Mouse (Mus musculus) CH12.LX (cell line): ENCODE measurements around the gene Gm49486. TPM values are rescaled to one million over a fixed set of nuclear protein-coding genes. Genes with fewer than 3 reads are reported as not detected.

Source experiments
- DNase-seq: peaks from one replicate; pipeline ENCODE4 v3.0.0-alpha.2; 2013; ENCODE audit errors: extremely low read depth
- H3K27ac ChIP-seq: 2 replicates; pipeline ENCODE4 v1.5.1; 2012; ENCODE audit warnings: low read depth, mild to moderate bottlenecking, control low read depth, moderate library complexity; ENCODE audit not compliant: insufficient read depth
- H3K27me3 ChIP-seq: replicated peaks from 2 replicates; pipeline ENCODE3; 2012; ENCODE audit warnings: inconsistent platforms
- H3K36me3 ChIP-seq, 2 experiments: replicated peaks in 1 of 2; 2 replicates each; pipeline versions ENCODE3 to v1.6.1; 2012; ENCODE audit warnings: inconsistent platforms in 1 of 2, low read length in 1 of 2, mild to moderate bottlenecking in 1 of 2, mixed read lengths in 1 of 2, moderate library complexity in 1 of 2; ENCODE audit not compliant: control insufficient read depth in 1 of 2, insufficient read depth in 1 of 2
- H3K4me1 ChIP-seq, 2 experiments: 2 replicates each; pipeline ENCODE4 v1.6.1; 2012; ENCODE audit warnings: inconsistent platforms in 1 of 2, moderate library complexity in 1 of 2; ENCODE audit not compliant: insufficient read depth in 2 of 2, control insufficient read depth in 1 of 2
- H3K4me2 ChIP-seq: 2 replicates; pipeline ENCODE4 v1.6.1; 2012; ENCODE audit warnings: low read depth, mild to moderate bottlenecking, control low read depth; ENCODE audit not compliant: poor library complexity, insufficient read depth, severe bottlenecking
- H3K4me3 ChIP-seq, 3 experiments: fragments of 150-350 bp in 1 of 3; sonication (generic) in 1 of 3; replicated peaks in 1 of 3; 2 replicates each; pipeline versions ENCODE3 to v1.5.1; 2011 to 2012; ENCODE audit warnings: low read depth in 2 of 3, low read length in 2 of 3, mild to moderate bottlenecking in 2 of 3, moderate library complexity in 2 of 3, control low read depth in 1 of 3, improper control_type of control experiment in 1 of 3, inconsistent platforms in 1 of 3, mixed read lengths in 1 of 3; ENCODE audit not compliant: poor library complexity in 1 of 3
- H3K79me2 ChIP-seq: replicated peaks from 2 replicates; pipeline ENCODE4 v1.6.1; 2012; ENCODE audit warnings: mild to moderate bottlenecking, moderate library complexity; ENCODE audit not compliant: control insufficient read depth, poor library complexity, insufficient read depth, severe bottlenecking; ENCODE audit errors: extremely low read depth
- H3K9ac ChIP-seq: 2 replicates; pipeline ENCODE4 v1.6.1; 2012; ENCODE audit warnings: low read depth, mild to moderate bottlenecking, control low read depth, moderate library complexity; ENCODE audit not compliant: insufficient read depth
- H3K9me3 ChIP-seq: replicated peaks from 2 replicates; pipeline ENCODE3; 2012; ENCODE audit warnings: low read length, inconsistent platforms, mixed read lengths
- BHLHE40 ChIP-seq: IDR thresholded peaks from 2 replicates; pipeline ENCODE4 v1.6.1; 2011; ENCODE audit warnings: mild to moderate bottlenecking, low read depth, low read length, improper control_type of control experiment
- CTCF ChIP-seq, 2 experiments: IDR thresholded peaks in 1 of 2; conservative IDR thresholded peaks in 1 of 2; 2 replicates each; pipeline ENCODE4 v1.5.1; 2011 to 2012; ENCODE audit warnings: low read depth in 2 of 2, low read length in 2 of 2, improper control_type of control experiment in 1 of 2, inconsistent platforms in 1 of 2, mild to moderate bottlenecking in 1 of 2, moderate library complexity in 1 of 2
- ELF1 ChIP-seq: IDR thresholded peaks from 2 replicates; pipeline ENCODE4 v1.6.1; 2014; ENCODE audit warnings: low read depth, mild to moderate bottlenecking, inconsistent platforms, low read length, improper control_type of control experiment
- EP300 ChIP-seq: IDR thresholded peaks from 2 replicates; pipeline ENCODE4 v1.6.1; 2011; ENCODE audit warnings: low read length, improper control_type of control experiment
- ETS1 ChIP-seq: conservative IDR thresholded peaks from 2 replicates; pipeline ENCODE4 v1.6.1; 2012; ENCODE audit warnings: low read depth, mild to moderate bottlenecking, inconsistent platforms, low read length, improper control_type of control experiment, moderate library complexity
- GABPA ChIP-seq: IDR thresholded peaks from 2 replicates; pipeline ENCODE4 v1.6.1; 2012; ENCODE audit warnings: low read depth, low read length, improper control_type of control experiment, inconsistent platforms; ENCODE audit not compliant: insufficient replicate concordance
- HCFC1 ChIP-seq: IDR thresholded peaks from 2 replicates; pipeline ENCODE4 v1.6.1; 2012; ENCODE audit warnings: low read depth, mild to moderate bottlenecking, inconsistent platforms, low read length, improper control_type of control experiment
- IRF4 ChIP-seq: IDR thresholded peaks from 2 replicates; pipeline ENCODE4 v1.6.1; 2014; ENCODE audit warnings: low read depth, mild to moderate bottlenecking, inconsistent platforms, low read length, improper control_type of control experiment
- JUND ChIP-seq: conservative IDR thresholded peaks from 2 replicates; pipeline ENCODE4 v1.6.1; 2011; ENCODE audit warnings: low read depth, low read length, improper control_type of control experiment
- KAT2A ChIP-seq: IDR thresholded peaks from 2 replicates; pipeline ENCODE4 v1.6.1; 2012; ENCODE audit warnings: low read length, improper control_type of control experiment, inconsistent platforms; ENCODE audit not compliant: insufficient replicate concordance
- MAX ChIP-seq: IDR thresholded peaks from 2 replicates; pipeline ENCODE4 v1.6.1; 2011; ENCODE audit warnings: low read length, improper control_type of control experiment
- MAZ ChIP-seq: IDR thresholded peaks from 2 replicates; pipeline ENCODE4 v1.6.1; 2012; ENCODE audit warnings: low read depth, mild to moderate bottlenecking, inconsistent platforms, low read length, improper control_type of control experiment, moderate library complexity
- MEF2A ChIP-seq: IDR thresholded peaks from 2 replicates; pipeline ENCODE4 v1.6.1; 2014; ENCODE audit warnings: low read depth, mild to moderate bottlenecking, inconsistent platforms, low read length, improper control_type of control experiment, borderline replicate concordance
- MXI1 ChIP-seq: IDR thresholded peaks from 2 replicates; pipeline ENCODE4 v1.6.1; 2011; ENCODE audit warnings: mild to moderate bottlenecking, low read depth, low read length, improper control_type of control experiment
- PAX5 ChIP-seq: IDR thresholded peaks from 2 replicates; pipeline ENCODE4 v1.6.1; 2012; ENCODE audit warnings: low read length, inconsistent platforms, mixed read lengths
- POLR2A ChIP-seq: IDR thresholded peaks from 2 replicates; pipeline ENCODE4 v1.6.1; 2011; ENCODE audit warnings: low read depth, mild to moderate bottlenecking, improper control_type of control experiment, low read length
- POLR2AphosphoS2 ChIP-seq: IDR thresholded peaks from 2 replicates; pipeline ENCODE4 v1.6.1; 2011; ENCODE audit warnings: low read depth, low read length, improper control_type of control experiment
- RAD21 ChIP-seq: IDR thresholded peaks from 2 replicates; pipeline ENCODE4 v1.6.1; 2011; ENCODE audit warnings: low read depth, mild to moderate bottlenecking, low read length, improper control_type of control experiment, moderate library complexity
- RCOR1 ChIP-seq: conservative IDR thresholded peaks from 2 replicates; pipeline ENCODE4 v1.6.1; 2012; ENCODE audit warnings: low read depth, mild to moderate bottlenecking, inconsistent platforms, low read length, improper control_type of control experiment
- SIN3A ChIP-seq: IDR thresholded peaks from 2 replicates; pipeline ENCODE4 v1.6.1; 2012; ENCODE audit warnings: low read length, improper control_type of control experiment, inconsistent platforms
- SMC3 ChIP-seq: IDR thresholded peaks from 2 replicates; pipeline ENCODE4 v1.6.1; 2011; ENCODE audit warnings: low read depth, low read length, improper control_type of control experiment
- TBP ChIP-seq: conservative IDR thresholded peaks from 2 replicates; pipeline ENCODE4 v1.6.1; 2011; ENCODE audit warnings: low read depth, low read length, improper control_type of control experiment
- TCF12 ChIP-seq: IDR thresholded peaks from 2 replicates; pipeline ENCODE4 v1.6.1; 2014; ENCODE audit warnings: low read depth, mild to moderate bottlenecking, inconsistent platforms, low read length, improper control_type of control experiment
- UBTF ChIP-seq: IDR thresholded peaks from 2 replicates; pipeline ENCODE4 v1.6.1; 2012; ENCODE audit warnings: low read depth, mild to moderate bottlenecking, inconsistent platforms, low read length, improper control_type of control experiment, moderate library complexity
- USF1 ChIP-seq: IDR thresholded peaks from 2 replicates; pipeline ENCODE4 v1.6.1; 2014; ENCODE audit warnings: low read depth, mild to moderate bottlenecking, inconsistent platforms, low read length, improper control_type of control experiment
- USF2 ChIP-seq: conservative IDR thresholded peaks from 2 replicates; pipeline ENCODE4 v1.6.1; 2011; ENCODE audit warnings: low read depth, low read length, improper control_type of control experiment
- ZKSCAN1 ChIP-seq: IDR thresholded peaks from 2 replicates; pipeline ENCODE4 v1.6.1; 2012; ENCODE audit warnings: low read depth, inconsistent platforms, low read length, improper control_type of control experiment, borderline replicate concordance
- ZMIZ1 ChIP-seq: IDR thresholded peaks from 2 replicates; pipeline ENCODE4 v1.6.1; 2012; ENCODE audit warnings: low read depth, mild to moderate bottlenecking, inconsistent platforms, low read length, improper control_type of control experiment
- ZNF384 ChIP-seq: IDR thresholded peaks from 2 replicates; pipeline ENCODE4 v1.6.1; 2012; ENCODE audit warnings: low read depth, low read length, improper control_type of control experiment, inconsistent platforms
- dilution Hi-C: fragments of 300-500 bp; cut with MboI; formaldehyde crosslinking; loops from 2 replicates; pipeline ENCODE4 v1.14.3; 2020; ENCODE audit warnings: low sequenced_read_pairs; ENCODE audit not compliant: extremely low pct_unique_long_range_greater_than_20kb, extremely low pct_ligation_motif_present
- in situ Hi-C: fragments of 300-500 bp; cut with MboI; formaldehyde crosslinking; loops from 3 replicates; pipeline ENCODE4 v1.14.3; 2019; ENCODE audit warnings: low sequenced_read_pairs, low pct_ligation_motif_present, low pct_unique_long_range_greater_than_20kb, mixed read lengths
- polyA plus RNA-seq: library from polyadenylated mRNA; unstranded; fragments of >175 nt; gene quantifications from 2 replicates; pipeline ENCODE4 v1.2.1, GENCODE M21; 2012; ENCODE audit warnings: low read depth; ENCODE audit not compliant: insufficient read length
- total RNA-seq, 2 experiments: library from RNA; depleted of rRNA; stranded (reverse); fragments of 300-350 nt in 1 of 2; fragments of >200 nt in 1 of 2; gene quantifications; 2 replicates each; pipeline ENCODE4 v1.2.3; 2012 to 2014

Gene Gm49486
- total and polyA plus RNA-seq, 3 experiments, result 0.21 to 0.77 (median 0.59) TPM

DNA sequence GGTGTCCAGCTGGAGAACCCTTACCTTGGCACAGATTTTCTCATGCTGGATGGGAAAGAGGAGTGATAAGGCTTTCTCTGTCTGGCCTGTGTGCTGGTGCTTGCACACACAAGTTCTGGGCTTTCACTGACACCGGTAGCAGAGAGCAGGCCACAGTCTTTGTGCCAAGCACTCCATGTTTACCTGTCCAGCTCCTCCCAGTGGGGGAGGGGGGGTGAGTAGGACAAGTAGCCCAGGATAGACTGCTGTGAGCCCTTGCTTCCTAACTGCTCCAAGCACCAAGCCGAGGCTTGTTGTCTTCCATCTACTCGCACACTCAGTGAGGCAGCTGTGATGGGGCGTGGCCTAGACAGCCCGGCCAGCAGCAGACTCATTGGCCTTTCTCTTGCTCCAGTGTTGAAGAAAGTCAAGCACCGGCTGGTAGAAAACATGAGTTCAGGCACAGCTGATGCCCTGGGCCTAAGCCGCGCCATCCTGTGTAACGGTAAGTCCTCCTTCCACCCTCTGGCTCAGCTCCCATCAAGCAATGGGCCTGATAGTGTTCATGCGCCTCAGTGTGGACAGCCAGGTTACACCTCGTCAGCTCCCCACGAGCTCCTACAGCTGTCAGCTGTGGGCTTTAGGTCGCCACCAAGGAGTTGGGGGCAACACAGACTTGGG is 13.5 kb downstream of the Gm49486 start:
- TF ChIP-seq POLR2A (no peak), KAT2A (no peak), RAD21 (no peak), MAX (no peak), BHLHE40 (no peak), SMC3 (no peak), PAX5 (no peak), MAZ (no peak), HCFC1 (no peak), CTCF (conservative IDR thresholded peaks at IDR 0.05 in 1 of 2, IDR thresholded peaks at IDR 0.05 in 1 of 2; ENCODE audit: low read depth in 2 of 2, low read length in 2 of 2) (no peak), ELF1 (no peak), RCOR1 (no peak), ETS1 (no peak), EP300 (no peak), ZMIZ1 (no peak), USF2 (no peak)
- in situ Hi-C loops (loop anchor here (25.0 kb wide), 1 partner anchor 245 kb away; no protein-coding TSS in a partner anchor), dilution Hi-C loops (no loop called here)
- H3K9me3 ChIP-seq, result peaks cover 7% of the 10 kb centered on the region
- H3K4me1 ChIP-seq, result peaks cover 2 to 22% of the 10 kb centered on the region in 2 experiments; a peak in 2 of 4 replicates
- H3K4me2 ChIP-seq, result no peak overlapping the region
- no peak overlapping the region for H3K27ac ChIP-seq
- H3K27me3 ChIP-seq, result no peaks in the 10 kb centered on the region
- H3K9ac ChIP-seq, result no peak overlapping the region
- no peak for DNase-seq
- H3K36me3 ChIP-seq, result peaks cover 66 to 89% of the 10 kb centered on the region in 2 experiments
- no peaks in the 10 kb centered on the region for H3K79me2 ChIP-seq
- no peak overlapping the region for H3K4me3 ChIP-seq

DNA sequence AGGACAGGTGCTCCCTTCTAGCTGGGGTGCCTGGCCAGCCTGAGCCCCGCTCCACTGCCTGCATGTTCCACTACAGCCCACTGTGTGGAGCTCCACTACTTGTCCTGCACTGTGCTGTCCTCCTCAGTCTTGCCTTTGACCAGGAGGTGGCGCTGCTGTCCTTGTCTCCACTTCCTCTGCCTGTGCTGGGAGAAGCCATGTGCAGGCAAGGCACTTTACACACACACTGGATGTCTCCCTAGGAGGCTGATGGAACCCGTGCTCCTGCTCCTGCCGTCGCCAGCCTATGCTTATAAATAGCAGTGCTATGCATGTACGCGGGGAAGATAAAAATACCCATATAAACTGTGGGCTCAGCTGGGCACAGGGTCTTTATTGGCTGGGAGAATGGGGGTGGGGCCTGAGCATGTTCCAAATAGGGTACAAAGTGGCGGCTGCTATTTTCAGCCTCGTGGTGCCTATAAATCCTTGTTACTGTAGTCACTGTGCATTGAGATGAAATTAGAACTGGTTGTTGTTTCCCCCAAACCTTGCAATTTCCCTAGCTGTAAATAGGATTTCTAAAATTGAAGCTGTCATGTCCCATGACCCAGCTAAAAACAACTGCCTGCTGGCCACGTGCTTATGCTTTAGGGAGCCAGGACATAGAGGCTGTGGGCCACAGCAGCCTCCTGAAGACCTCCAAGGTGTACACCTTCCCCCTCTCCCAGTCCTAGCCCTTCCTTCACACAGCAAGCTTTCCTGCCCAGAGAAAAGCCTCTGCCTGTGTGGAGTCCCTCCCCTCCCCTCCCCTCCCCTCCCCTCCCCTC is 14.2 kb downstream of the Gm49486 start:
- Histone ChIP-seq H3K9ac (no peak overlapping the region), H3K9me3 (peaks cover 7% of the 10 kb centered on the region), H3K36me3 (peaks cover 67 to 89% of the 10 kb centered on the region in 2 experiments), H3K27me3 (no peaks in the 10 kb centered on the region), H3K4me2 (no peak overlapping the region), H3K79me2 (no peaks in the 10 kb centered on the region), H3K27ac (no peak overlapping the region), H3K4me3 (peak overlapping the region in 1 of 3 experiments; percentile 8), H3K4me1 (peaks cover 2 to 22% of the 10 kb centered on the region in 2 experiments; a peak in 2 of 4 replicates)
- DNase-seq, result peak; percentile 98
- in situ Hi-C loops, result loop anchor here (25.0 kb wide), 1 partner anchor 244 kb away; no protein-coding TSS in a partner anchor
- dilution Hi-C loops, result no loop called here
- TF ChIP-seq SIN3A (0 out of 2 replicates have a peak, but pooled peaks have one; percentile 31), CTCF (conservative IDR thresholded peaks at IDR 0.05 in 1 of 2, IDR thresholded peaks at IDR 0.05 in 1 of 2; ENCODE audit: low read depth in 2 of 2, low read length in 2 of 2) (peak; percentile 95 to 100), PAX5 (no peak), UBTF (no peak), IRF4 (peak; percentile 78), ZKSCAN1 (no peak), ZNF384 (no peak), TCF12 (0 out of 2 replicates have a peak, but pooled peaks have one; percentile 28), RAD21 (peak; percentile 98), SMC3 (peak; percentile 99), JUND (no peak), POLR2A (peak; percentile 40), ELF1 (peak; percentile 70), GABPA (no peak), MAX (peak; percentile 82), POLR2AphosphoS2 (no peak), USF1 (no peak), TBP (no peak), MXI1 (peak; percentile 83), MEF2A (no peak; the same call in 1 of the 2 replicates), MAZ (no peak)
